Mouse (Mus musculus) testis, adult 2 months (tissue): ENCODE data around the gene Tmem170. TPM values are rescaled to one million over a fixed set of nuclear protein-coding genes. Genes with fewer than 3 reads are reported as not detected.

ENCODE experiments used
- H3K27ac ChIP-seq: fragments of 200-500 bp; 2 replicates; pipeline ENCODE4 v1.5.1; 2012; ENCODE audit warnings: low read depth, low read length; ENCODE audit not compliant: control insufficient read depth, insufficient read depth
- H3K27me3 ChIP-seq: fragments of 200-500 bp; 2 replicates; pipeline ENCODE4 v1.6.1; 2012; ENCODE audit warnings: mild to moderate bottlenecking, low read length, moderate library complexity; ENCODE audit not compliant: control insufficient read depth, insufficient read depth
- H3K36me3 ChIP-seq: fragments of 200-500 bp; 2 replicates; pipeline ENCODE4 v1.6.1; 2012; ENCODE audit warnings: mild to moderate bottlenecking, low read length; ENCODE audit not compliant: control insufficient read depth, insufficient read depth
- H3K4me1 ChIP-seq: fragments of 200-500 bp; 2 replicates; pipeline ENCODE4 v1.6.1; 2012; ENCODE audit warnings: low read length; ENCODE audit not compliant: control insufficient read depth, insufficient read depth
- H3K4me3 ChIP-seq: fragments of 200-500 bp; 2 replicates; pipeline ENCODE4 v1.5.1; 2012; ENCODE audit warnings: low read depth, mild to moderate bottlenecking, low read length, moderate library complexity, mixed read lengths; ENCODE audit not compliant: control insufficient read depth
- CTCF ChIP-seq: fragments of 200-500 bp; IDR thresholded peaks from 2 replicates; pipeline ENCODE4 v1.5.1; 2012; ENCODE audit warnings: low read depth, mild to moderate bottlenecking, inconsistent platforms, low read length, moderate library complexity; ENCODE audit not compliant: control insufficient read depth, insufficient read depth, insufficient replicate concordance
- POLR2A ChIP-seq: fragments of 200-500 bp; IDR thresholded peaks from 2 replicates; pipeline ENCODE4 v1.6.1; 2012; ENCODE audit warnings: low read depth, mild to moderate bottlenecking, inconsistent platforms, low read length, moderate library complexity; ENCODE audit not compliant: control insufficient read depth
- polyA plus RNA-seq: library from polyadenylated mRNA; depleted of rRNA; stranded (reverse); fragments of >200 nt; gene quantifications from 2 replicates; pipeline ENCODE4 v1.2.3, GENCODE M21; 2012; rRNA removed

Gene Tmem170
- 7.0 and 9.1 TPM in 2 replicates for polyA plus RNA-seq

- peaks cover 4% of the 10 kb centered on the region; the same call in 1 of the 2 replicates for H3K4me1 ChIP-seq
- H3K4me3 ChIP-seq = peak within 1 kb of the TSS; percentile 95
- H3K36me3 ChIP-seq = no peaks in the 10 kb centered on the region
- H3K27ac ChIP-seq = peak within 1 kb of the TSS; percentile 97
- TF ChIP-seq POLR2A (peak; percentile 86), CTCF (peak; percentile 90)
- no peaks in the 10 kb centered on the region for H3K27me3 ChIP-seq
These were observed at the start of gene Tmem170 for GRCm38 (mm10) chr8:111876355-111876948. Gene Tmem170, minus strand, starts transcription at chr8:111876750.

- peaks cover 3% of the 10 kb centered on the region for H3K4me1 ChIP-seq
- H3K27ac ChIP-seq = no peak overlapping the region
- no peak overlapping the region for H3K4me3 ChIP-seq
- TF ChIP-seq POLR2A (no peak), CTCF (no peak)
- no peaks in the 10 kb centered on the region; the same call in 1 of the 2 replicates for H3K36me3 ChIP-seq
- H3K27me3 ChIP-seq = no peaks in the 10 kb centered on the region
These were observed 48.4 kb upstream of the Tmem170 start for GRCm38 (mm10) chr8:111924976-111925375.

- peaks cover 3% of the 10 kb centered on the region for H3K4me1 ChIP-seq
- peak overlapping the region; percentile 62 for H3K27ac ChIP-seq
- H3K27me3 ChIP-seq = no peaks in the 10 kb centered on the region
- no peaks in the 10 kb centered on the region for H3K36me3 ChIP-seq
- H3K4me3 ChIP-seq = peak overlapping the region; percentile 50
- no peak for TF ChIP-seq POLR2A
- peak; percentile 36; the same call in 1 of the 2 replicates for TF ChIP-seq CTCF
These were observed 46.8 kb upstream of the Tmem170 start for GRCm38 (mm10) chr8:111923383-111923804.

GRCm38 (mm10) chr8:111920971-111921370 lies 44.4 kb upstream of the Tmem170 start:
- TF ChIP-seq POLR2A (no peak), CTCF (no peak)
- H3K36me3 ChIP-seq = no peaks in the 10 kb centered on the region
- no peak overlapping the region for H3K4me3 ChIP-seq
- H3K27ac ChIP-seq = peak overlapping the region; percentile 76
- H3K27me3 ChIP-seq = no peaks in the 10 kb centered on the region
- H3K4me1 ChIP-seq = peaks cover 3% of the 10 kb centered on the region

- no peaks in the 10 kb centered on the region for H3K27me3 ChIP-seq
- no peak overlapping the region for H3K27ac ChIP-seq
- no peak overlapping the region for H3K4me3 ChIP-seq
- H3K4me1 ChIP-seq = peaks cover 4% of the 10 kb centered on the region
- H3K36me3 ChIP-seq = no peaks in the 10 kb centered on the region
- TF ChIP-seq POLR2A (no peak), CTCF (no peak)
These were observed 43.1 kb upstream of the Tmem170 start for GRCm38 (mm10) chr8:111919663-111920062.

GRCm38 (mm10) chr8:111912860-111913432 lies 36.4 kb upstream of the Tmem170 start:
- peak overlapping the region; percentile 64 for H3K4me3 ChIP-seq
- H3K27ac ChIP-seq = no peak overlapping the region
- no peaks in the 10 kb centered on the region for H3K27me3 ChIP-seq

GRCm38 (mm10) chr8:111911572-111911971 lies 35.0 kb upstream of the Tmem170 start:
- Histone ChIP-seq H3K4me3 (no peak overlapping the region), H3K4me1 (peaks cover 15% of the 10 kb centered on the region), H3K27ac (no peak overlapping the region), H3K36me3 (no peaks in the 10 kb centered on the region), H3K27me3 (no peaks in the 10 kb centered on the region)
- no peak for TF ChIP-seq CTCF

More at GRCm38 (mm10) chr8:111912860-111913432, 36.4 kb upstream of the Tmem170 start:
- TF ChIP-seq POLR2A (no peak), CTCF (no peak)
- H3K36me3 ChIP-seq = no peaks in the 10 kb centered on the region
- peaks cover 15% of the 10 kb centered on the region for H3K4me1 ChIP-seq
